Mouse (Mus musculus) spleen, postnatal 14 days (tissue): Measurements from ENCODE around the gene Gstcd.

ENCODE experiments used
- DNase-seq, 2 experiments: peaks; one replicate each; pipeline ENCODE4 v3.0.0; 2021 to 2022; ENCODE audit warnings: low spot score in 2 of 2

Gstcd gene

DNA sequence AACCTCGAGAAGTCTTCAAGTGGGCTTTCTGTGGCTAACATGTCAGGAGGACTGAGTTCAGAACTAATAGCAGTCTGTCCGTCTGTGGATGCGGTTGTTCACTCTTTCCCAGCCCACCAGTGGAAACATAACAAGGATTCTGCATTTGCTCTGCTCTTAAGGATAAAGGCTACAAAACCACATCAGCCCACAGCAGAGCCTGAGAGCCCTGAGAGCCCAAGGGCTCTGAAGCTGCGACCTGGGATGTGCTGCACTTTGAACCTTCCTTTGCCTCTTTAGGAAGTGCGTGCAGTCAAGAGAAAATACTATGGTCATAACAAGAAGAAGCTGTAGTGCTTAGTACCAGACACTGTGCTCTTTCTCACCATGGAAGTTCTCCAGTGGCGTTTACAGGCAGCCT is 149.1 kb downstream of the Gstcd start:
- no peak for DNase-seq

- DNase-seq: no peak
Measured at GRCm38 (mm10) chr3:132940181-132940990, 151.4 kb downstream of the Gstcd start.

- DNase-seq: no peak
Measured at GRCm38 (mm10) chr3:132939006-132939405, 152.8 kb downstream of the Gstcd start.

DNA sequence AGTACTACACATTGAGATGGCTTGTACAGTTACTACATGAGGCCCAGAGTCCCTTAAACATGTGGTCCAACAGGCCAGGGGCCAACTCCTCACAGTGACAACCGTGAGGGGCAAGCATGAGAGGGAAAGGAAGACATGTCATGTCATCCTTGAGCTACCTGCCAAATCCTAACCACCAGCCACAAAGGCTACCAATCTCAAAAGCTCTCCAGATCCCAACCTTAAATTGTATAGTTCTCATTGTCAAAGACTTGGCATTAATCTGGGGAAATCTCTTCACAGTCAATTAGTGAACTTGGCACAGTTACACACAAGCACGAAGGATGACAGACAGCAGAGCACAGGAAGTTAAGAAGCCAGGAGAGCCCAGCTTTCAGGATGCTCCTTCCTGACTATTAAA is 157.2 kb downstream of the Gstcd start:
- DNase-seq: no peak
